Mouse (Mus musculus) kidney, adult 18-20 months (tissue): ENCODE results near the gene Arl6ip4.

Source experiments
- DNase-seq: peaks from one replicate; pipeline ENCODE4 v3.0.0; 2021

Arl6ip4 gene

DNA sequence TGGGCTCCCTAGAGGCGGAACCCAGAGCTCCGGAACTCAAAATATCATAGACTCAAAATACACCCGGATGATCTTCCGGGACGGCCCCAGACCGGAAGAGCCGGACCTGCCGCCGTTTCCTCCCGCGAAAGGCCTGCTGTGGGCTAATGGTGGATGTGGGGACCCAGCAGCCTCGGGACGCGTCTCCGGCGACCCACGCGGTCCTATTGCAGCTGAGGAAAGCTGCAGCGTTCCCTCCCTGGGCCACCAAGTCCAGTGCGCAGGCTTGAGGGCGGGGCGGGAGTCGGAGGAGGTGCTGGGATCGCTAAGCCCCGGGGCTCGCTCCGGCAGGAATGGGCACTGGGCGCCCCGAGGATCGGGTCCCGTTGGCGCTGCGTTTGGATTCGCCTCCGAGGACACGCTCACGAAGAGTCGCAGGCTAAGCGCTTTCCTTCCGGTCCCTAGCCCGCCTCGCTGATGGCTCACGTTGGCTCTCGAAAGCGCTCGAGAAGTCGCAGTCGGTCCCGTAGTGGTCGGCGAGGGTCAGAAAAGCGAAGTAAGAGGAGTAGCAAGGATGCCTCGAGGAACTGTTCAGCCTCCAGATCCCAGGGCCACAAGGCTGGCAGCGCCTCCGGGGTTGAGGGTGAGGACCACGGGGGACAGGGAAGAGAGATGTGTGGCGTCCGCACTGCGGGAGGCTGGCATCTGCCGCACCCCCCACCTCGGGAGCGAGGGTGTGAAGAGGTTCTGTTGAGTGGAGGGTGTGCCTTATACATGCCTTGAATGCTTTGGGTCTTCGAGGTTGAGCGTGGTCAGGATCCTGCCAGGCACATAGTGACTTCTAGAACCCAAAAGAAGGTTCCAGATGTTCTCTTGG, at the start of gene Arl6ip4:
Arl6ip4 (plus strand) TSS at position 100 of the 856 bp plus-strand sequence.
- DNase-seq, result peak; percentile 83

DNA sequence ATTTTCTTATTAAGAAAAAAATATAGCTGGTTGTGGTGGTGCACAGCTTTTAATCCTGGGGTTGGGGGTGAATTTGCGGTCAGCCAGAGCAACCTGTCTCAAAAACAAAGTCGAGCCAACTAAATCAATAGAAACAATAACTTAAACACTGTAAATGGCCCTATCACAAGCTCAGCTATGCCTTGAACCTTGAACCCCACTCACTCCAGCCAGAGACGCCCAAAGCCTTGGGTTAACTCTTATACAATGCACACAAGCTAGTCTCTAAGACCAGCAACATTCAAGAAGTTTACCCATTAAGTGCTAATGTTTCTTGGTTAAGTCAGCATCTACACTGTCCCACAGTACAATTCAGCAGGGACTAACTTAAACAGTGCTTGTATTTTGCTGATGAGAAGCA, 46.2 kb upstream of the Arl6ip4 start:
- no peak for DNase-seq

DNA sequence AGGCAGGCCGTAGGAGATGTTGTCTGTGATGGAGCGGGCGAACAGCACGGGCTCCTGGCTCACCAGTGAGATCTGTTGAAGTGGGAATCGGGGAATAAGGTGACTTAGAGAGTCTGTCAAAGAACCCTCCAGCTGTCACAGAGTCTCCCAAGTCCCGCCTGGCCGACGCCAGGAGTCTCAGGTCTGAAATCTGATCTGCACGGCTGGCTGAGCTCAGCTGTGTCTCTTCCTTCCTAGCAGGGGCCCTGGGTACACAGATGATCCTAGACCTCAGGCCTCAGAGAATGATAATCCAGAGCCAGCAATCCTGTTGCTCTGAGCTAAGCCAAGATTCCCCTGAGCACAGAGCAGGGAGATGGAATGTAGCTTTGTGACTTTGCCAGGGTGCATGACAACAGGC, 42.2 kb upstream of the Arl6ip4 start:
- DNase-seq, result no peak

DNA sequence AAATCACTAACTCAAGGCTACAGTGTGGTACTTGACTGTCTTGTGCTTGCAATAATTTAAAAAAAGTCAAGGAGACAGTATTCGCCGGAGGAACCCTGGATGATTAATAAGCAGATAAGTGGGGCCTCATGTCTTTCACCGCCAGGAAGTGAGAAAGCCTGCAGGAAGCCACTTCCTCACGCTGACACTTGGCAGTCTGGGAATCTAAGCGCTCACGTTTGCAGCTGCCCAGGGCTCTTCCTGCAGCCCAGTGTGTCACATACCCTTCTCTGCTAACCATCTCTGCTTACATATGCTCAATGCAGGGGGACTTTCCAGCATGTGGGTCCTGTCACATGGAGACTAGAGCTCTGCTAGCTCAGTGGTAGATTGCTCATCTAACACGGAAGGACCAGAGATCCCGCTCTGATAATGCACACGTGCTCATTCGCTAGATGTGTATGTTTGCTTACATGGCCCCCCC, 41.0 kb upstream of the Arl6ip4 start:
- no peak for DNase-seq

DNA sequence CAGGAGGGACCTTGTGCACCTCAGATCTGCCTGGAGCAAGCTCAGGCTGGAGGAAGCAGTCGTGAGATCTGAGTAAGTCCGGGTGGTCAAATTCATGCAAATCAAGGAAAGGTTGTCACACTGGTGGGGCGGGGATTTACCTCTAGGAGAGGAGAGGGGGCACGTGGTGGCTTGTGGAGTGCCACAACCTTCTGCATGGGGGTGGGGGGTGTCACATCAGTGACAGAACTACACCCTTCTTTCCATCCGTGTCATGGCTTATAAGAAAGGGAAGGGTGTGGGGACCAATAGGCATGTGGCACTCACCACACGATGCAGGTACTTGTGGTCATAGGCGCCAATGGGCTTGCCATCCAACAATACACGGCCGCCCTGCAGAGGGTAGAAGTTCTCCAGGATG, 40.2 kb upstream of the Arl6ip4 start:
- no peak for DNase-seq

DNA sequence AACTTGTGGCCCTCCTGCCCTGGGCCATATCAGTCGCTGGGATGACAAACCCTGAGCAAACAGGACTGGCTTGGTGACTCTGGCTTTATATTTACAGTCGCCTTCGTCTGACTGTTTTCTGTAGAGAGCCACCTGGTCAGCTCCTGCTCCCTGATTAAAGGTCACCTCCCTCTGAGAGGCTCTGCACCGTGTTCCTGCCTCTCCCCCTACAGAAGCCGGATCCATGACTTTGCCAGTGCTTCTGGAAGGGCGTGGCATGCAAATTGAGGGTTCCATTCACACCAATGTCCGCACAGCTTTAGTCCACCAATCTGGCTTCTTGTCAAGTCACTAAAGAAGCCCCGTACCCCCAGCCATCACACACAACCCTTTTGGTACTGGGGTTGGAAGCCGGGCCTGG, 39.3 kb upstream of the Arl6ip4 start:
- DNase-seq, result no peak

DNA sequence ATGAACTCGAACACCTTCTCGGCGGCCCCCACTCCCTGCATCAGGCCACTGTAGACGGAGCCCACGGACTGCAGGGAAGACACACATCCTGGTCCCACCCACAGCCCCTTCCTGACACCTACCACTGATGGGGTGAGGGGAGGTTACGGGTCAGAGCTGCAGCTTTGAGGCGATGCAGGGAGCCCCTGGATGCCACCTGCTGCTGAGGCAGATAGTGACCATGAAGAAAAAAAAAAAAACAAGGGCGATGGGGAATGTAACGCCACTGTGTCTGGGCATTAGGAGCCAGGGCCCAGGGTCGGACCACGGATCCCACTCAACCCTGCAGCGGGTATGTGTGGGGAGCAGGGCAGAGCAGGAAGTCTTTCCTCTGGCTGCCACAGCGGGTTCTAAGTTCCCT, 38.6 kb upstream of the Arl6ip4 start:
- DNase-seq, result no peak

DNA sequence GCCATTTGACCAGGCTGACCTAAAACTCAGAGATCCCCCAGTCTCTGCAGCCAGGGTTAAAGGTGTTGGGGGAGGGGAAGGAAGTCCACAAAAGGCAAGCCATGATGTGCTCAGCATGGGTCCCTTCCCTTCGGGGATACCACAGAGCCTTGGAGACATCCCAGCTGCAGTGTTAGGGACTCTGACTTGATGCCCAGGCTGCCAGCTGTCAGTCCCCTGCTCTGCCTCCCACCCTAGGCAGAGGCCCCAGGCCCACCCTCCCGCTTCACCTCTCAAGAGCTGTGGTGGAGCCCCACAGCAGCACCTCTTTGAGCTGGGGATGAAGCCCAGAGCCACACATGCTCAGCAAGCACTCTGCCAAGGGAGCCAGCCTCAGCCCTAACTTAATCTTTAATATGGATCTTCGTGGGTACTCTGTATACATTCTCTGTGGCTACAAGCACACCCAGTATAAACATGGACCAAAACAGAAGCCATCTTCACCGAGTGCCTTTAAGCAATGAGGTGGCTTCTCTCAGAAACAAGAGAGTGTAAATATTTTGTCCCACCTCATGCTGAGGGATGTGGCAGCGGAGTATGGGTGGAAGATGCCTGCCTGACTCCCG, 37.9 kb upstream of the Arl6ip4 start:
- DNase-seq, result no peak

DNA sequence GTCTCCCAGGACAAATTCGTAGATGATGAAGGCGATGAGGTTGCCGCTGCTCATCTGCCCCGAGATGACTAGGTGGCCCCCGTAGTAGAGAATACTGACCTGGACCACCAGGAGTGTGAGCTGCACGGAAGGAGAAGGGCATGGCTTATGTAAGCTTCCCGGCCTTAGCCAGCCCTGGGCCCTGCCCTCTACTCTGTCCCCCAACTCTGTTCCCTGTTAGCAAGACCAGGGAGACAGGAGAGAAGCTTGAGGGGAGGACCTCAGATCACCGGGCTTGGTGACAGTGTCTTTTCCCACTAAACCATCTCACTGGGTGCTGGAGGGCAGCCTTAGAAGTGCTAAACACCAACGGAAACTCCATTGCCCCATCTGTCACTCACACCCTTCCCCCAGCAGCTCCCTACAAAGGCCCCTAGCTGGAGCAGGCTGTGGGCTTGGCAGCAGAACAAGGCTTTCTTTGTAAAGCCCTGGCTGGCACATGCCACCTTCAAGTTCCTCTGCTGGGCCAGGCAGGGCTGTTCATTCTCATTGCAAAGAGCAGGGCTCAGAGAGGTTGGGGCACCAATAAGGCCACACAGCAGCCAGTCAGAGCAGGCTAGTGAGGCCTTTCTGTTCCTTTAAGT, 37.0 kb upstream of the Arl6ip4 start:
- DNase-seq, result no peak

DNA sequence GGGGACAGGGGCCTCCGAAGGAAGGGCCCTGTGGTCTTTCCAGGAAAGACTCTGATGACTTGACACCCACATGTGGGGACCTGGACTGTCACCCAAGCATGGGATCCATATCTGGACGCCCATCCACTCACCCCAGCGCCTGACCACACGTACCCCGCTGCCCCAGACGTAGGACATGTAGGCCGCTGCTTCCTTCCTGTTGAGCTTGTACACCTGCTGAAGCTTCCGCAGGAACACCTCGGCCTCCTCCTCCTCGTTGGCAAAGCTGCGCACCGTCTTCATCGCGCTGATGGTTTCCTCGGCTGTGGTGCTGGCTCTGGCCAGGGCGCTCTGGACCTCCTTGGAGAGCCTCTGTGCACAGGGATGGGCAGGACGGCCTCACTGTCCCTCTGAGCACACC, 36.0 kb upstream of the Arl6ip4 start:
- DNase-seq, result no peak

DNA sequence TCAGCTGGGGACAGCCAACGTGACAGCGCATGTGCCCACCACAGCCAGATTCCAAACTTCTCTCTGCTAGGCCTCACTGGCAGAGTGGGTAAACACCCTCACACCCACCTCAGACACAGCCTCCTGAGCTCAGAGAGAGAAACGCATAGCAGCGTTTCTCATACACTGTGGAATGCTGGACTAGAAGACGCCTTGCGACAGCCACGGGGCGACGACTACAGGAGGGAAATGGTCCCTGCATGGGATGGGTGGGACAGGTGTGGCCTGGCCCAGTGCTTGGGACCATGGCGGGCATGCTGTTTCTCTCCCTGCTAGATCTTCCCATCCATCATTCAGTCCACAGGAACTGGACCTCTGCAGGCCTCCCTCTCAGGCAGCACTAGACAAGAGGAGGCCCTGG, 33.4 kb upstream of the Arl6ip4 start:
- DNase-seq, result no peak

DNA sequence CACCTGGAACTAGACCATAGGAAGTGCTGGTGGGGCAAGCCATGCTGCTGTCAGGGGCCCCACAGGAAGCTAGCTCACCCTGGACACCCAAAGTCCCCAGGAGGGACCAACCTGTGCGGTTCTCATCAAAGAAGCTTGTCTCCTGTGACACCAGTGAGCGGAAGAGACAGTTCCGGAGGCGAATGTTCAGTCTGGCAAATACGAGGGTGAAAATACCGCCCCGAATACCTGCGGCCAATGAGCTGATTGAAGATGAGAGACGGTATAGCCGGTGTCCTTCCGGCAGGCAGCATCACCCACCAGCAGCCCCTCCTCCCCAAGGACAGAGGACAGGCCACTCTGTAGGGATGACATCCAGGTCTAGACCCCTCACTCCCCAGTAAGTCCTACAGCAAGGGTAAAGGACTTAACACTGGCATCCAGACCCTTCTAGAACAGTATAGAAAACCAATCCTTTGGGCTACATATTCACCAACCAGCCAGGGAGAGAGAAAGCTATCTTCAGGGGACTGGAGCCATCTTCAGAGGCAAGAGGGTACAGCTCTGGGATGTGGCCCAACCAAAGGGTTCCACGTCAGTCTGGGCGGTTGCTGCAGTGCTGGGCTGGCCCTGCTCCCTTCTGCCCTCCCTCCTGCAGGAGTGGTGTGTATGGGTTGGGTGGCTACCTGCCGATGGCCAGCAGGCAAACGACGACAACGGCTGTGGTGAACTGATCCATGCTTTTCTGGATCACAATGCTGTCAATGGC, 32.8 kb upstream of the Arl6ip4 start:
- no peak for DNase-seq

DNA sequence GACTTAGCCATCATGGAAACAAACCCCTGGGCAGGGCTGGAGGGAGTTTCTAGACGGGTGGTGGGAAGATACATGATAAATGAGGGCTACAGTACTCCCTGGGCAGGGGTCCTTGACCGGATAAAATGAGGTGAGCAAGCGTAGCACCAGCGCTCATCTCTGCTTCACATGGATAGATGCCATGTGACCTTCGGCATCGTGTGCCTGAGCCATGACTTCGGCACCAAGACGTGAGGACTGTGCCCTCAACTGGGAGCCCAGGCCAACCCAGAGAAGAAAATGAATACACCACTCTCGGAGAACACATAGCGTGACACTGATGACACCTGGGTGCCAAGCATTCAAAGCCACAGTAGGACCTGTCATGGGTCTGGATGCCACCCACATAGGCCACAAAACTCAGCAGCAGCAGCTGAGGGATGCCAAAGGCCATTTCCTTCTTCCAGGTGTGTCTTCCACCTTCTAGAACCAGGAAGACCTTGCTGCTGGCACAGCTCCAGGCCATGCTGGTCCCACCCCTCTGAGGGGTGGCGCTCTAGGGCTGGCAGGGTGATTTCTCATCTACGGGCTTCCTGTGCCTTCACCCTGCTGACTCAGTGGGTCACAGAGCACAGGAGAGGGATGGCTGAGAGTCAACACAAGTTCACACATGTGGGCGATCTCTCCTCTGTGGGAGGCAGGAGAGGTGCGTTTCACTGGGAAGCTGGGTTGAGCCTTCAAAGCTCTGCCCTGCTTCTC, 31.9 kb upstream of the Arl6ip4 start:
- peak; percentile 47 for DNase-seq

DNA sequence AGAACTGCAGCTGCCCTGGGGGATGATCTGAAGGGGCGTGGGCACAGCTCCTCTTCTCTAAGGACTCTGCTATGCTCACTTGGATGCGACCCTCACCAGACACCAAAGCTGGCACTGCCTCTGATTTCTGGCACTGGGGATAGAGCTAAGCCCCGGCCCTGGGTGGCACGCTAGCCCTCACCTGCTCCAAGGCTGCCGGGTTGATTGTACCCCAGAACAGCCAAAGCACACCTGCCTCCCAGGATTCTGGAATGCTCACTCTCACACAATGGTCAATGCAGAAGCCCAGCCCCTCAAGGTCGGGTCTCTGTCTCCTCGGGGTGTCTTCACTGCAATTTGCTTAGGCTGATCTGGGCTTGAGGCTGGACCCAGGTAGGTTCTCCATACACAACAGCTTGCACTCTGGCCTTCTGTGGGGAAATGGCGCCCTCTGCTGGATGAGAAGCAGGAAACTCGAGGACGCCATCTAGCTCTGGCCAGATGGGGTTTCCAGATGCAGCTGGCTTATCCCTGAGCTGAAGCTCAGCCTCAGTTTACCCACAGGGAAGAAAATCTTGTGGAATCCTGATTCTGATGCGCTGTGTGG, 31.2 kb upstream of the Arl6ip4 start:
- peak; percentile 87 for DNase-seq

DNA sequence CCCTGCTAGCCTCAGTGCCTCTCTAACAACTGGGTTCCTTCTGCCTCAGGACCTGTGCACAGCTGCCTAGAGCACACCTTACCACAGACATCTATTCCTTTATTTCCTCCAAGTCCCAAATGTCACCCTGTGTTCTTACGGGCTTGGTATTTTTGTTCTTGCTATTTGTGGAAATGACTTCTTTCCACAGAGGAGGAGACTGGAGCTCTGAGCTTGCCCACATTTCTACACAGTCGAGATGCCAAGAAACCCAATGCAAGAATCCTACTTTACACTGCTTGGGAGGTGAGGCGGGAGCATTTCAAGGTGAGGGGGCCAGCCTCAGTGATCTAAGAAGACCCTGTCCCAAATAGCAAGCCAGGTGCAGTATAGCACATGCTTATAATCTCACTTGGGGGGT, 30.4 kb upstream of the Arl6ip4 start:
- no peak for DNase-seq

DNA sequence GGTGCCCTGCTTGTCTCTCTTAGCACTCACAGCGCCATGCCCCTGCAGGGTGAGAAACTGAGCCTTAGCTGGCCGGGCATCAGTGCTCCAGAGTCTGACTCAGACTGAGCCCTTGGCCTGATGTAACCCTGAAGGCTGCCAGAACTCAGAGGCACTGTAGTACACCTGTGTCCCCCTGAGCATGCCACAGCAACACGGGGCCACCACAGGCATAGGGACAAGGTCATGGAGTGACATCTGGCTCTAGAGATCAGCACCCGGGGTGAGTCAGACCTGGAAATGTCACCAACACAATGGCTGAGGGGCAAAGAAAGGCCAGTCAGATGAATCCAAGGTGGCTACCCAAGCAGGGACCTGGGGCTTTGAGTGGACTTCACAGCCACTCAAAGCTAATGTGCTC, 29.0 kb upstream of the Arl6ip4 start:
- DNase-seq, result no peak

DNA sequence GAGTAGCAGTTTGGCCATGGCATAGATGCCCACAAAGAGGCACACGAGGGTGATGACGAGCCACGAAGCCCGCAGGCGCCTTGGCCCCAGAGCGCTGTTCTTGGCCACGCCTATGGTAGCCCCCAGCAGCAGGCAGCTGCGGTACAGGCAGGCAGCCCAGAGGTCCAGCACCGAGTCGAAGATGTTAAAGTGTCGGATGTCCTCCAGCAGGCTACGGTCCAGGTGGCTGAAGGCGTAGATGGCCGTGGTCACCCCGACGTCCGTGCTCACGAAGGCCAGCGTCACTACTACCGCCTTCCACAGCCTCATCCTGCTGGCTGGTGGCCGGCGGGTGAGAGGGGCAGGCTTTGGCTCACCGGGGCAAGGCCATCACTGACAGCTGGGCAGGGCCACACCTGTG, 26.0 kb upstream of the Arl6ip4 start:
- no peak for DNase-seq

DNA sequence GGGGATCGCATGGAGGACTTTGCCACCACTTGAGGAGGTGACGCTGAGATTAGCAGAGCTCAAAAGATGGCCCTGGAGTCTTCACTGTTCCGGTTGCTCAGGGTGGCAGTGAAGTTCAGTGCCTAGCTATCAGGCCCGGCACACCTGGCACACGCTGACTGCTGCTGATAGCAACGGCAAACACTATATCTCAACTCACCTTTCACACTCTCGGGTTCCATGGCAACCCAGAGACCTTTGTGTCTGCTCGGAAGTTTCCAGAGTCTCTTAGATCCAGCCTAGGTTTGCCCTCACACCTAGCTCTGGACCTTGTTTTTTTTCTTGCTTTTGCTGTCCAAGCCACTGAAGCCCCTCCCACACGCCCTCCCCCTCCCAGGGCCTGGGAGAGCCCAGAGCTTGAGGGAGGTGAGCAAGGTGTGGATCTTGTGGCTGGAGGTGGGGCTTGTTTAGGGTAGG, 23.9 kb upstream of the Arl6ip4 start:
- no peak for DNase-seq

DNA sequence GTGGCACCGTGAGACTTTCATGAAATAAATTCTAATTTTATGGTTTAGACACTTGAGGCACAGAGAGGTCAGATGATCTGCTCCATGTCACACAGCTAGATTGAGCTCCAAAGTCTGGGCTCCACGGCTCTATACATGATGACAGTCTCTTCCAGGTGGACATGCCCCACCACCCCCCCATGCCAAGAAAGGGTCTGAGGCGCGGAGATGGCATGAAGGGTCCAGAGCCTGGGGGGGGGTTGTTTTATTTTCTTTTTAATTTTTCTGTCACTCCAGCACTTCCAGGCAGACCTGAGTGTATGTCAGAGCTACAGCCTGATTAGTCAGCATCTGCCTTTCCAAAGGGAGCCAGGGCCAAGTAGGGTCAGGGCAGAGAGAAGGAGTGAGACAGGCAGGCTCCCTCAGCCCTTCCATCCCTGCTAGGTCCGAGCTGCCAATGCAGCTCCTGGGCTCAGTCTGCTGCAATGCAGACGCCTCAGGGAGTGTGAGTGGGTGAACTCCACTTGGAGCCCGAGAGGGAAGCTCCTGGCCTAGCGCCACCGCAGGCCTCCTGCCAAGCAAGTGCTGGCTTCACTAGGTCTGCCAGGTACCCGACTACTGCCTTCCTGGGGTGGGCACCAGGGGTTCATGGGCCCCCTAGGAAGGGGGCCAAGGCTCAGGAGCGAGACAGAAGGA, 22.6 kb upstream of the Arl6ip4 start:
- DNase-seq, result peak; percentile 85

DNA sequence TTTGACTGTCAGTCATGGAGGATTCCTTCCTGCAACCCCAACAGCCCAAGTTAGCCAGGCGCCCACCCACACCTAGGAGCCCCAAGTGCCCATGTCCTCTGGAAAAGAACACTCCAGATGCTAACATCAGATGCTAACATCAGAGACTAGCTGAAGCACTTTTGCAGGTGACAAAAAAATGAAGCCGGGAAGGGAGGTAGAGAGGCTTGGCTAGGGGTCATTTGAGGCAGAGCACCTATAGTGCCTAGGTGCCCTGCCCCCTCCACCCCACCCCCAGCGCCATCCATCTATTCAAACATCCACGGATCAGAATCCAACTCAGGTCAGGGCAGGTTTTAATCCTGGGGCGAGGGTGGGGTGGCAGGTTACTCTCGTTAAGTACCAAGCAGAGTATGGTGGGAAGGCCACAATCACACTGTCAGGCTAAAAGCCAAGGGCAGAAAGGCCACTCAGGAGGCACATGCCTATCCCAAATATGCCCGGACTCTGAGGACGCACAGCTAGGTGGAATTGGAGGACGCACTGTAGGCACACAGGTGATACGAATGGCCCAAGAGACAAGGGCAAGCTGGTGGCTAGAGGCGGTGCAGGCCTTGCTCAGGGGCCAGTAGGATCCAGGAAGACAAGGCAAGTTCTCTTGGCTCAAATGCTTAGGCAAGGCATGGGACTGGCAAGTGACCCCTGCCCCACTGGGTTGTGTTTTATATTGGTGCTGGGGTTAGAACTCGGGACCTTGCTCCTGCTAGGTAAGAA, 21.9 kb upstream of the Arl6ip4 start:
- no peak for DNase-seq

DNA sequence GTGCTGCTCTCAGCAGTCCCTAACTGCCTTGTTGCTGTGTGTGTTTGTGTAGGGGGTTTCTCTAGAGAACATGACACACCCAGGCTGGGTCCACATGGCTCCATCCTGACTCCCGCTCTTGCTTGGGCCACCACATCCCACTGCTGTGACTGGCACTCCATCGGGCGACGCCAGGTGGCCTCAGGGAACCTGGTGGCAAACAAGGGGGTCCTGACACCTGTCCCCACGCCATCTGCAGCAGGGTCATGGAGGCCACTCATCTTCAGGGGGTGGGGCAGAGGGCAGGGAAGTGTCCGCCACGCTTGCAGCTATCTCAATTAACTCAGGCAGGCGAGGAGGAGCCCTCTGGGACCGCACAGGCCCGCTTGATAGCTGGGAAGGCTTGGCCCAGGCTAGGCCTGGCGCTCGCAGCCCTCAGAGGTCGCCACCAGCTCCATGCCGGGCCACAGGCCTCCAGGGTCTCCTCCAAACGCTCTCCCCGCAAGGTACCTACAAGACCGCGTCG, 20.8 kb upstream of the Arl6ip4 start:
- peak; percentile 23 for DNase-seq
